Mouse (Mus musculus) MEL (cell line): Measurements from ENCODE around the gene Eif2b3. TPM values are rescaled to one million over a fixed set of nuclear protein-coding genes. Genes with fewer than 3 reads are reported as not detected.

ENCODE experiments used
- DNase-seq: peaks from one replicate; pipeline ENCODE4 v3.0.0; 2011; ENCODE audit warnings: low read depth, low spot score
- H3K27ac ChIP-seq: 2 replicates; pipeline ENCODE4 v1.5.1; 2012; ENCODE audit warnings: low read depth, mild to moderate bottlenecking, control low read depth, low read length, moderate library complexity; ENCODE audit not compliant: control insufficient read depth
- H3K27me3 ChIP-seq, 2 experiments: fragments of 150-350 bp in 1 of 2; sonication (generic) in 1 of 2; 2 replicates each; pipeline ENCODE4 v1.6.1; 2012; ENCODE audit warnings: low read length in 2 of 2, mild to moderate bottlenecking in 2 of 2, improper control_type of control experiment in 1 of 2, moderate library complexity in 1 of 2; ENCODE audit not compliant: insufficient read depth in 2 of 2, control insufficient read depth in 1 of 2
- H3K36me3 ChIP-seq, 2 experiments: 2 replicates each; pipeline ENCODE4 v1.6.1; 2012 to 2014; ENCODE audit warnings: low read length in 2 of 2, improper control_type of control experiment in 1 of 2, inconsistent platforms in 1 of 2, mild to moderate bottlenecking in 1 of 2; ENCODE audit not compliant: insufficient read depth in 2 of 2, control insufficient read depth in 1 of 2
- H3K4me1 ChIP-seq, 2 experiments: fragments of 150-350 bp in 1 of 2; sonication (generic) in 1 of 2; 2 replicates each; pipeline ENCODE4 v1.6.1; 2012; ENCODE audit warnings: low read length in 2 of 2, improper control_type of control experiment in 1 of 2, mild to moderate bottlenecking in 1 of 2; ENCODE audit not compliant: insufficient read depth in 2 of 2, control insufficient read depth in 1 of 2
- H3K4me3 ChIP-seq, 2 experiments: fragments of 150-350 bp in 1 of 2; sonication (generic) in 1 of 2; 2 replicates each; pipeline ENCODE4 v1.5.1; 2012; ENCODE audit warnings: low read depth in 2 of 2, low read length in 2 of 2, mild to moderate bottlenecking in 2 of 2, moderate library complexity in 2 of 2, control low read depth in 1 of 2, improper control_type of control experiment in 1 of 2; ENCODE audit not compliant: control insufficient read depth in 1 of 2, insufficient read depth in 1 of 2
- H3K79me2 ChIP-seq: 2 replicates; pipeline ENCODE4 v1.6.1; 2012; ENCODE audit warnings: mild to moderate bottlenecking, low read length, moderate library complexity; ENCODE audit not compliant: control insufficient read depth, poor library complexity, insufficient read depth
- H3K9ac ChIP-seq: 2 replicates; pipeline ENCODE4 v1.6.1; 2012; ENCODE audit warnings: low read depth, mild to moderate bottlenecking, control low read depth, low read length, moderate library complexity; ENCODE audit not compliant: control insufficient read depth, poor library complexity, severe bottlenecking
- H3K9me3 ChIP-seq: fragments of 150-350 bp; sonication (generic); replicated peaks from 2 replicates; pipeline ENCODE4 v1.6.1; 2012; ENCODE audit warnings: mild to moderate bottlenecking, low read length, improper control_type of control experiment, moderate library complexity; ENCODE audit not compliant: insufficient read depth
- BHLHE40 ChIP-seq: IDR thresholded peaks from 2 replicates; pipeline ENCODE4 v1.6.1; 2012; ENCODE audit warnings: low read depth, mild to moderate bottlenecking, inconsistent platforms, low read length, improper control_type of control experiment, borderline replicate concordance
- CHD1 ChIP-seq: IDR thresholded peaks from 2 replicates; pipeline ENCODE4 v1.6.1; 2012; ENCODE audit warnings: low read depth, mild to moderate bottlenecking, inconsistent platforms, low read length, improper control_type of control experiment
- CHD2 ChIP-seq: IDR thresholded peaks from 2 replicates; pipeline ENCODE4 v1.6.1; 2011; ENCODE audit warnings: low read length, improper control_type of control experiment
- CTCF ChIP-seq, 3 experiments: IDR thresholded peaks in 2 of 3; conservative IDR thresholded peaks in 1 of 3; 2 replicates each; pipeline ENCODE4 v1.5.1; 2011 to 2012; ENCODE audit warnings: low read length in 3 of 3, low read depth in 2 of 3, mild to moderate bottlenecking in 2 of 3, improper control_type of control experiment in 1 of 3, inconsistent platforms in 1 of 3, mixed read lengths in 1 of 3, moderate library complexity in 1 of 3; ENCODE audit not compliant: control insufficient read depth in 1 of 3, insufficient read depth in 1 of 3, poor library complexity in 1 of 3, severe bottlenecking in 1 of 3
- ETS1 ChIP-seq: IDR thresholded peaks from 2 replicates; pipeline ENCODE4 v1.6.1; 2012; ENCODE audit warnings: low read depth, mild to moderate bottlenecking, inconsistent platforms, low read length, improper control_type of control experiment, moderate library complexity
- GABPA ChIP-seq: IDR thresholded peaks from 2 replicates; pipeline ENCODE4 v1.6.1; 2012; ENCODE audit warnings: low read depth, mild to moderate bottlenecking, inconsistent platforms, low read length, improper control_type of control experiment, moderate library complexity
- GATA1 ChIP-seq: IDR thresholded peaks from 2 replicates; pipeline ENCODE4 v1.6.1; 2011; ENCODE audit warnings: low read depth, low read length, improper control_type of control experiment
- HCFC1 ChIP-seq: IDR thresholded peaks from 2 replicates; pipeline ENCODE4 v1.6.1; 2012; ENCODE audit warnings: low read depth, mild to moderate bottlenecking, inconsistent platforms, low read length, improper control_type of control experiment, moderate library complexity
- JUND ChIP-seq: IDR thresholded peaks from 2 replicates; pipeline ENCODE4 v1.6.1; 2011; ENCODE audit warnings: low read depth, mild to moderate bottlenecking, improper control_type of control experiment, low read length
- MAFK ChIP-seq: IDR thresholded peaks from 2 replicates; pipeline ENCODE4 v1.6.1; 2011; ENCODE audit warnings: low read depth, mild to moderate bottlenecking, low read length, improper control_type of control experiment, borderline replicate concordance
- MAZ ChIP-seq: IDR thresholded peaks from 2 replicates; pipeline ENCODE4 v1.6.1; 2012; ENCODE audit warnings: low read depth, mild to moderate bottlenecking, inconsistent platforms, low read length, improper control_type of control experiment
- MYC ChIP-seq: IDR thresholded peaks from 2 replicates; pipeline ENCODE4 v1.6.1; 2011; ENCODE audit warnings: low read depth, mild to moderate bottlenecking, low read length, improper control_type of control experiment, moderate library complexity
- NRF1 ChIP-seq: IDR thresholded peaks from 2 replicates; pipeline ENCODE4 v1.6.1; 2014; ENCODE audit warnings: low read depth, mild to moderate bottlenecking, inconsistent platforms, low read length, improper control_type of control experiment, moderate library complexity; ENCODE audit not compliant: poor library complexity, insufficient read depth, severe bottlenecking
- POLR2A ChIP-seq, 2 experiments: IDR thresholded peaks; 2 replicates each; pipeline ENCODE4 v1.6.1; 2011 to 2012; ENCODE audit warnings: low read length in 2 of 2, mild to moderate bottlenecking in 2 of 2, control low read depth in 1 of 2, improper control_type of control experiment in 1 of 2, low read depth in 1 of 2, moderate library complexity in 1 of 2; ENCODE audit not compliant: control insufficient read depth in 1 of 2, insufficient read depth in 1 of 2, poor library complexity in 1 of 2
- POLR2AphosphoS5 ChIP-seq: IDR thresholded peaks from 2 replicates; pipeline ENCODE4 v1.6.1; 2012; ENCODE audit warnings: low read depth, borderline replicate concordance, mild to moderate bottlenecking, inconsistent platforms, low read length, moderate library complexity, mixed read lengths
- RAD21 ChIP-seq: IDR thresholded peaks from 2 replicates; pipeline ENCODE4 v1.6.1; 2011; ENCODE audit warnings: mild to moderate bottlenecking, low read depth, low read length, improper control_type of control experiment
- TAL1 ChIP-seq: IDR thresholded peaks from 2 replicates; pipeline ENCODE4 v1.6.1; 2012; ENCODE audit warnings: mild to moderate bottlenecking, inconsistent platforms, low read length, moderate library complexity, mixed read lengths
- TCF12 ChIP-seq: IDR thresholded peaks from 2 replicates; pipeline ENCODE4 v1.6.1; 2014; ENCODE audit warnings: low read depth, mild to moderate bottlenecking, inconsistent platforms, low read length, improper control_type of control experiment, moderate library complexity
- USF2 ChIP-seq, 2 experiments: IDR thresholded peaks; 2 replicates each; pipeline ENCODE4 v1.6.1; 2011 to 2012; ENCODE audit warnings: improper control_type of control experiment in 2 of 2, low read length in 2 of 2, borderline replicate concordance in 1 of 2, inconsistent platforms in 1 of 2, low read depth in 1 of 2, mild to moderate bottlenecking in 1 of 2; ENCODE audit not compliant: insufficient read depth in 1 of 2
- ZC3H11A ChIP-seq: IDR thresholded peaks from 2 replicates; pipeline ENCODE4 v1.6.1; 2012; ENCODE audit warnings: low read depth, mild to moderate bottlenecking, inconsistent platforms, low read length, improper control_type of control experiment
- polyA plus RNA-seq, 2 experiments: library from polyadenylated mRNA; stranded (reverse) in 1 of 2; unstranded in 1 of 2; fragments of >175 nt in 1 of 2; fragments of >200 nt in 1 of 2; gene quantifications; 2 replicates each; pipeline versions ENCODE4 v1.2.1 to v1.2.4; 2012; ENCODE audit warnings: low replicate concordance in 2 of 2, low read depth in 1 of 2; ENCODE audit not compliant: insufficient read length in 2 of 2, insufficient read depth in 1 of 2, missing spikeins in 1 of 2
- total RNA-seq: library from RNA; depleted of rRNA; stranded (reverse); fragments of 300-350 nt; gene quantifications from 2 replicates; pipeline ENCODE4 v1.2.3, GENCODE M21; 2012

Eif2b3 gene
- total and polyA plus RNA-seq, 3 experiments, result 77.5 to 79.3 TPM; not detected in 1

DNA sequence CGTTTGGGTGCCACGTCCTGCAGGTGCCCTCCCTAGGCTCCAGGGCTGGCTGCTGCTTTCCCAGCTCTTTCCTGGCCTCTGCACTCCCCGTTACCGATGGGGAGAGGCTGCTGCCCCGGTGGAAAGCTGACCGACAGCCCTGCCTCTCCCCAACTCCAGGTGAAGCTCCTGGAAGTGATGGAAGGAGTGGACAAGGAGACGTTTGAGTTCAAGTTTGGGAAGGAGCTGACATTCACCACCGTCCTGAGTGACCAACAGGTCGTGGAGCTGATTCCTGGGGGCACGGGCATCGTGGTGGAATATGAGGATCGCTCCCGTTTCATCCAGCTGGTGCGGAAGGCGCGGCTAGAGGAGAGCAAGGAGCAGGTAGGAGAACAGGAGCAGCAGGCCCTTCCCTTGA lies 17.2 kb upstream of the Eif2b3 start:
- no peaks in the 10 kb centered on the region for H3K4me1 ChIP-seq
- H3K9ac ChIP-seq, result no peak overlapping the region
- no peaks in the 10 kb centered on the region for H3K79me2 ChIP-seq
- H3K4me3 ChIP-seq, result no peak overlapping the region
- H3K36me3 ChIP-seq, result no peaks in the 10 kb centered on the region
- DNase-seq, result no peak
- TF ChIP-seq NRF1 (no peak), TCF12 (no peak), ETS1 (no peak), TAL1 (no peak), USF2 (IDR thresholded peaks at IDR 0.05; ENCODE audit: borderline replicate concordance in 1 of 2, insufficient read depth in 1 of 2, low read depth in 1 of 2, low read length in 2 of 2) (no peak), POLR2A (IDR thresholded peaks at IDR 0.05; ENCODE audit: control insufficient read depth in 1 of 2, insufficient read depth in 1 of 2, low read depth in 1 of 2, low read length in 2 of 2, poor library complexity in 1 of 2) (no peak), CHD2 (no peak), CHD1 (no peak), MYC (no peak), BHLHE40 (no peak), CTCF (IDR thresholded peaks at IDR 0.05 in 2 of 3, conservative IDR thresholded peaks at IDR 0.05 in 1 of 3; ENCODE audit: control insufficient read depth in 1 of 3, insufficient read depth in 1 of 3, low read depth in 2 of 3, low read length in 3 of 3, poor library complexity in 1 of 3, severe bottlenecking in 1 of 3) (no peak), JUND (no peak), POLR2AphosphoS5 (no peak), HCFC1 (no peak), MAZ (no peak), RAD21 (no peak), ZC3H11A (no peak), MAFK (no peak), GABPA (no peak), GATA1 (no peak)
- H3K27ac ChIP-seq, result no peak overlapping the region
- H3K27me3 ChIP-seq, result no peaks in the 10 kb centered on the region
- H3K9me3 ChIP-seq, result no peaks in the 10 kb centered on the region
